Mouse (Mus musculus): ENCODE measurements around the gene Ap1g2. TPM values are rescaled to one million over a fixed set of nuclear protein-coding genes. Genes with fewer than 3 reads are reported as not detected.

Ap1g2 gene
- polyA plus RNA-seq, 1 experiment from 2014 or later = 32.0 TPM

DNA sequence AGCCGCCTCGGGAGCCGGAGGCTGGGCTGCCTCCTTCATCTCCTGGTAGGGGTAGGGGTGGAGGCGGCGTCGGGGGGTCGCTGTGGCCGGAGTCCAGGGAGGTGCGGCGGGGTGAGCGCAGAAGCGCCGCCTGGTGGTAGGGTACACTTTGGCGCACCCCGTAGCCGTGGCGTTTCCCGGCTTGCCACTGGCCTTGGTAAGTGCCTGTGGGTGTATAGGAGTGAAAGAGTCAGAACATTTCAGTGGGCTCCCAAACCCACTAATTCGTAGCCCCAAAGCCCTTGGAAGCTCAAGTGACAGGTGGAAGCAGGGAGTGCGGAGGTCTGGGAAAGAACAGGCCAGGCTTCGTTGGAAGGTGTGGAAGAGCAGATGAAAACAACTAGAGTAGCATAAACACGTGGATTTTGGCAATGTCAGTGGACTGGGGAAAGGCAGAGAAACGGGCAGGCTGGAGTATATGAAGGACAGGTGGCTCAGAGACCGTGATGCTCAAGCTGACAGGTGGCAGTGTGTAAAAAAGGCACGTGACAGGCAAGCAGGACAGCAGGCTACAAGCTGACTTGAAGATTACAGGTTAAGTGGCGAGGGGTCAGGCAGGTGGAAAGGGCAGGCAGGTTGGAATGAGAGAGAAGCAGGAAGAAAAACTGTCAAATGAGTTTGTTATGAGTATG lies 7.7 kb upstream of the Ap1g2 start:
- peak; percentile 15 for DNase-seq (ENCODE audit: low spot score)

DNA sequence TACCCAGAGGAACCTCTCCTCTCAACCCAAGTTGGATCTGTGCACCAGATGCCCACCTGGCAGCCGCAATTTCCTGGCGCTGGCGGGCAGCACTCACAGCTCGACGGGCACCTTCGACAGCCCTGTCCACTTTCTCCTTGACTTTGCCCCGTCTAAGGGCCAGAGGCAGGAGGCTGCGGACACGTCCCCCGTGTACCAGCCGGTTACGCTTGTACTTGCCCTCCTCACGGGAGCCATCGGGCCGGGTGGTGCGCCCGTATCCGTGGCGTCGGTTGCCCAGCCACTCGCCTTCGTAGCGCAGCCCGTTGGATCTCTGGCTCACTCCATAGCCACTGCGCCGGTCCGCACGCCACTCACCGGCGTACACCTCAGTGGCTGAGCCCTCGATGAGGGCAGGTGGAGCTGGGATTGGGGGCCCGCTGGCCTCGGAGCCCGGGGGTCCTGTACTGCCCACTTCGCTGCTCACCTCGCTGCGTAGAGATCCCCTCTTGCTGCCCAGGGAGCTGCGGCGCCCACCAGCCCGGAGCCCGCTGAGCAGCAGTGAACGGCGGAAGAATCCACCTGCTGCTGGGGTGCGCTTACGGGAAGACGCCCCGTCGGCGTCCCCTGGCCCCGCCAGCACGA lies 7.1 kb upstream of the Ap1g2 start:
- DNase-seq (ENCODE audit: low spot score) = no peak

DNA sequence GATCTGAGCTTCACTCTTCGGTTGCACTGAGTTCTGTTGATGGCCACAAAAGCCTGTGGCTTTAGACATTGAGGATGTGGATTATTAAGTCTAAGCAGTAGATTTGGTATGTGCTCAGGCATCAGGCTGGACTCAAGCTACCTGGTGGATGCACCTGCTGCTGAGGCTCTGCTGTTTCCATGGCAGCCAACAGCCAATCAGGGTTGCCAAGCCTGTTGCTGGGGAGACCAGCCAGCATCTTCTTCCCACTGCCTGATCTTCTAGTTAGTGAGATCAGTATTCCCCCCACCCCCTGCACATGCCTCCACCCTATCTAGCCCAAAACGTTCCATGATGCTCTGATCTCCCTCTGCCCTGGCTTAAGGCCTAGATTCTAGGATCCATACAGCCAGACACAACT lies 5.3 kb upstream of the Ap1g2 start:
- DNase-seq (ENCODE audit: low spot score) = no peak

DNA sequence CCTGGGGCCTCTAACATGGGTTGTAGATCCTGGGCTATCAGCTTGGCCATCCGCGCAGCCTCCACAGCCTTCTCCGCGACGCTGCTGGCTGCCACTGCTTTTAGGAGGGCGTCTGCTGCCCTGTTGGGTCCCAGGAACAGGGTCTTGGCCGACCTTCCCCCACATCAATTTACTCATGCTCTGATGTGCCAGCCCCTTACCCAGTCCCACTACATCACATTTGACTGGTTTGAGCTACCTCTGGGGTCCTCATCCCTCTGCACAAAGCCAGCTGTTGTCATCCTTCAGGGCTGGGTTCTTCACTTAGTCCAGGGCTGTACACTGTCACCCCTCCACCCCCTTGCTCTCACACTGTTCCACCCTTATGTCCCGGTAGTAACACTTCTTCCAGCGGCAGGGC lies 3.7 kb upstream of the Ap1g2 start:
- no peak for DNase-seq (ENCODE audit: low spot score)

DNA sequence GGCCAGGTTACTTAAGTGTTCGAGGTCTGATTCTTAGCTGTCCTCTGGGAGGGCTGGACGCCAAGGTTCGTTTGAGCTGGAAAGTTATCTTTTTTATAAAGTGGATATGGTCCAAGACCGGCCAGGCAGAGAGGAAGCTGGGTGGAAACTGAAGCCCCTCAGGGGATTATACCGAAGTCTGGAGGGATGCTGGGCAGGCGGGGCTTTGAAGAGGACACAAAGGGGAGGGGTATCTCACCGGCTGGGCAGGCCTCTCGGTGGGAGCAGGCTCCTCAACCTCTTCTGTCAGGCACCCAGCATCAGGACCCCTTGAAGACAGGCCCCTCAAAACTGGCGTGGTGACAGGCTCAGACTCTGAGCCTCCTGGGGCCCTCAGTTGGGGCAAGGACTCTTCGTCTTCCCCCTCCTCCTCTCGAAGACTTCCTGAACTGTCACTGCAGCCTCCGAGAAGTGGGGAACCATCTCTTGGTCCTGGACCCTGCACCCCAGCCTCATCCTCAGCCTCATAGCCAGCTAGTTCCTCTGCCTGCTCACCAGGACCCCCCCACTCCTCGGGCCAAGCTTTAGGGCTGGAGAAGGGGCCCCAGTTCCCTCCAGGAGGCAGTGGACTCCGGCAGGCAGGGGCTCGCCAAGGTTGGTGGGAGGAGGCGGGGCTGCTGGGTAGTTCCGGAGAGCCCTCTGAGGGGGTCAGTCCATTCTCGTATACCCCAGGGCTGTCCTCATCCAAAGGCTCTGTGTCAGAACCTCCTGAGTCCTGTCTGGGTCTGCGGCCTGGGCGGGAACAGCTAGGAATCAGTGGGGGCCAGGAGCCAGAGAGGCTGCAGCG lies 2.9 kb upstream of the Ap1g2 start:
- no peak for DNase-seq (ENCODE audit: low spot score)

DNA sequence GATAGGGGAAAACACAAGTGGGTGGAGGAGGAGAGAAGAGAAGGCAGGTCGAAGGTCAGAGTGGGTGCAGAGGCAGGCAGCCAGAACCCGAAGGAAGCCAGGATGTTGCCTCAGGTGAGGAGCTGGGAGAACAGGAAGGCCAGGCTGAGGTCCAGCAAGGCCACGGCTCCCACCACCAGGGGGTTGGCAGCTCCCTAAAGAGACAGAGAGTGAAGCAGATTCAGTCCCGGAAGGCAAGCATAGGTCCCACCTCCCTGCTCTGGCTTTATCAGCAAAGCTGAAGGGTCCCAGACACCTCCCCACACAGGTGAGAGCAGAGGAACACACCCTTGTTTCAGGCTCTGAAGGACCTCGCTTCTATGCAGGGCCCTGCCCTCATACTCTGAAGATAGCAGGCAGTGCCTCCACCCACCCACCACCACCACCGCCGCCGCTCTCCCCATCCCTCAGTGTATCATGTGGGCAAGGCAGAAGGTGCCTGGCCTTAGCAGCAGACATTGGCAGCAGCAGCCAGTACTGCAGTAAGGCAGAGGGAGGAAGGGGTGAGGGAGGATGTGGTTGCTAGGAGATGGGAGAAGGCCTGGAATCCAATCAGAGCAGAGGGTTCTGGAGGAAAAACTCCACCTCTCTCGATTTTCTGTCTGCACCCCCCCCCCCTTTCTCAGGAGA lies 1.9 kb upstream of the Ap1g2 start:
- no peak for DNase-seq (ENCODE audit: low spot score)

DNA sequence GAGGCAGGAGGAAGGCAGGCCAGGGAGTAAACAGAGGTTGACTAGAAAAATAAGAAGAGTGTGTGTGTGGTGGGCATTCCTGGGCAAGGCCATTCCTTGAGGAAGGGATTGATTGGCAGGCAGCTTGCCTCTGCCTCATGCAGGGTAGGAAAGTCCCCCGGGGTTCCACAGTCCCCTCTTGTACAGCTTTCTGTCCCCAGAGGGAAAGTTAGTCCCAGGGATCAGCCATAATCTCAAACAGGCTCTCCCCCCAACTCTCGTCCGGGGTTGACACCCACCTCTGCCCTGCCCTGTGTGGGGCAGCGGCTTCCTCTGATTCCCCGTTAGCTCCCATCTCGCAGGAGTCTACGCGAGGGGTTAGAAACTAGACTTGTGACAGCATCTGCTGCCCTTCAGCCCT lies 597 bp upstream of the Ap1g2 start:
- DNase-seq (ENCODE audit: low spot score) = no peak

DNA sequence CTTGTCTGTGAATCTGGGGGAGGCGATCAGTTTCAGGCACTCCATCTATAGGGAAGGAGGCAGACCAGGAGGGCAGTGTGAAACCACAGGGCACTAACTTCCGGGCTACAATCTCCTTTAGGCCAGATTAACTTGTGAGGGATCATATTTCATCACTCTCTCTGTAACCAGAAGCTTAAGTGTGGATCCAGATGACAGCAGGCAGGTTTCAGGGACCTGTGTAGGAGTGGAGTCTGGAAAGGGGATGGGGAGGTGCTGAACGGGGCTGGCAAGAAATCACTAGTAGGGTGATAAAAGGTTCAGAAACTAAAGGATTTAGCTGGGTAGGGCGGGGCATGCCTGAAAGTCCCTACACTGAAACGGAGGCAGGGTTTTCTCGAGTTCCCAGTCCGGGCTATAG lies 1.0 kb downstream of the Ap1g2 start:
- no peak for DNase-seq (ENCODE audit: low spot score)

DNA sequence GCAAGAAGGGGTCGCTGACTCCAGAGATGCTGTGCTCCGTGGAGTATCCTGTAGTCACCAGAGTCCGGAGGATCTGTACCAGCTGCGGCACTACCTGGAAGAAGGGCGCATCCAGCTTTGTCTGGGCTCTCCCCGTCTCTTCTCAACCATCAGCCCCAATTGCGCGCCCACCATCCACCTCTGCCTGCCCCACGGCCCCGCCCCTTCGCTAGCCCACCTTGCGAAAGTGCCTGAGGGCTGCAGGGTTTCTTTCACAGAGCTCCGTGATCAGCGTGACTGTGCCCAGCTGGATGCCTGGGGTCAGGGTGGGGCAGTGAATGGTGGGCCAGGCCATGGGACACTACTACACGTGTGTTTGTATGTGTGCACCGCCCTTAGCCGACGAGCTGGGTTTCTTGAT lies 2.0 kb downstream of the Ap1g2 start:
- no peak for DNase-seq (ENCODE audit: low spot score)

DNA sequence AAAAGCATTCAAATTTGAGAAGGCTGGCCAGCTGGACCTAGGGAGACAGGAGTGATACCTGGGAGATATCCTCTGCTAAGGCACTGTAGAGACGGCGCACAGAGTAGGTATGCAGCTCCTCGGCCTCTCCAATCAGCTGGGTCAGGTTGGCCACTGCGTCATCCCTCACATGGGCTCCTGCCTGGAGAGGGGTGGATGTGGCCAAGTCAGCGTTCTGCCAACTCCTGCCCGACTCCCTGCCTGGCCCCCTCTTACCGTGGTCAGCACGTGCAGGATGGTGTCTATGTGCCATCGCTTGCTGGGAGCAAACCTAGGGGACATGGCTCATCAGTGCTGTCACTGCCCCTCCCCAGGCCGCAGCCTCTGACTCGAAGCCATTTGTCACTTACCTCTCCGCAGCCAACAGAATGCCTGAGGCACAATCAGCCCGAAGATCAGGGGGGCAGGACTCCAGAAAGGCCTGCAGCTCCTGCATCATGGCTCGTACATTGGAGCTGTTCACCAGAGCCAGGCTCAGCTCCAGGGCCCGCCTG lies 4.1 kb downstream of the Ap1g2 start:
- no peak for DNase-seq (ENCODE audit: low spot score)

DNA sequence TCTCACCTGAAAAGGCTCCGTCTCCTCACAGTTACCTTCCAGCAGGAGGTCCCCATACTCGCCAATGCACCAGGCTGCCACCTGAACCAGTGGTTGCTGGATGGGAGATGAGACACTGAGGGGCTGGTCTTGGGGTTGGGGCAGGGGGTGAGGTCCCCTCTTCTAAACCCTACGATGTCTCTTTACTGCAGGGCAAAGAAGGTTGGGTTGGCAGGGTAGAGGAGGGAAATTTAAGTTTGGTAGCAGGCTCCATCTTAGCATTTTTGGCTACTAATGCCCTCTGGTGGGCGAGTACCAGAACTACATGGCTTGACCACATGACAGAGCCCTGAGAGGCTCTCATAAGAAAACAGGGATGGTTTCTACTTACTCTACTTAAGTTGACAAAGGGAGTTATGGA lies 4.8 kb downstream of the Ap1g2 start:
- DNase-seq (ENCODE audit: low spot score) = peak; percentile 58

DNA sequence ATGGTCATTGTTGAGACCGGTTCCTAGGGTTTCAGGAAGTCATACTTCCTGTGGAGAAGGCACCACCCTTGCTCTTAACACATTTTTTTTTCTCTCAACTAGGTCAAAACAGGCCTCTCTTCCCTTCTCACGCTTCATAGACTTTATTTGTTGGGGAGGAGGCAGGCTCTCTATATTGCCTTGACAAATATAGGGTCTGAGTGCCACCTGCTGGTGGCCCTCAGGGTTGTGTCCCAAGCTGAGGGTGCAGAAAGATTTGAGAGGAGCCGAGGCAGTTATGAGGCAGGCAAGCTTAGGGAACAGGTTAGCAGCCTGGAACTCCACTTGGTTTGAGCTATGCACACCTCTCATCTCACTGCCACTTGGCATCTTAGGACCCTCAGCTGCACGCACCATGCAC lies 8.3 kb downstream of the Ap1g2 start:
- DNase-seq (ENCODE audit: low spot score) = peak; percentile 75

DNA sequence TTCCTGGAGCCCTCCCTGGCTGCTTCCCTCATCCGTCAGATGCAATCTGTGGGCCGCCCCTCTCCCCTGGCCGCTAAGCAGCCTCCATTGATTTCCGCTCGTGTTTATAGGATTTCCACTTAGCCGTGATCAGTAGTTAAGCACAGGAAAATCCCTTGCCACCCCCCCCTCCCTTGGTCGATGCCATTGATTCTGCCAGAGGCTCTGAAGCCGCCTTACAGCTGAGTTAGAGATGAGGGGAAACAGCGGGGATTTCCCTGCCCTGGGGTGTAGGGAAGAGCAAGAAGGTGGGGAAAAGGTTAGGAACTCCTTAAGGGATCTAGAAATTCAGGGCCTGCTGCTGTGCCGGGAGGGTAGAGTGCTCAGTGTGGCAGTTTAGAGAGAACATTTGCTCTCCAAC lies 8.7 kb downstream of the Ap1g2 start:
- DNase-seq (ENCODE audit: low spot score) = no peak

DNA sequence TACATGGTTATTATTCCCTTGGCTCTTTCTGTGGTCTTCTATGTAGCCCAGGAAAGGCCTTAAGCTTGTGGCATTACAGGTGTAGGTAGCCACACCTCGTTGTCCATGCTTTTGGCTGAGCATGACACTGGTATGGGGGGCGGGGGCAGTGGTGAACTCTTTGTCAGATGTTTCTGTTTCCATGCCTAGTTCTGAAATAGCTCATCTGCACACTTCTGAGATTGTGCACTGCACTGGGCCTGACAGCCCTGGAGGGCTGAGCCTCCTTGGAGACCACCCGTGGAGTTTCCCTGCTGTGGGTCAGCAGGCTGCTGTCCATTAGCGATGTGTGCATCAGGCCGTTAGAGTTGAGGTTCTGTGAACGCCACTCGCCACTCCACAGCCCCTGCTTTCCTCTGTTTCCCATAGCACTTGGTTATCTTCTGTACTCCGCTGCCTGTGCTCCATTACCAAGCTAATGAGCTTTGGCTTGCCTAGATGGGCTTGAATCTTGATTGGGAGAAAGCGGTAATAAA lies 9.8 kb downstream of the Ap1g2 start:
- DNase-seq (ENCODE audit: low spot score) = no peak

DNA sequence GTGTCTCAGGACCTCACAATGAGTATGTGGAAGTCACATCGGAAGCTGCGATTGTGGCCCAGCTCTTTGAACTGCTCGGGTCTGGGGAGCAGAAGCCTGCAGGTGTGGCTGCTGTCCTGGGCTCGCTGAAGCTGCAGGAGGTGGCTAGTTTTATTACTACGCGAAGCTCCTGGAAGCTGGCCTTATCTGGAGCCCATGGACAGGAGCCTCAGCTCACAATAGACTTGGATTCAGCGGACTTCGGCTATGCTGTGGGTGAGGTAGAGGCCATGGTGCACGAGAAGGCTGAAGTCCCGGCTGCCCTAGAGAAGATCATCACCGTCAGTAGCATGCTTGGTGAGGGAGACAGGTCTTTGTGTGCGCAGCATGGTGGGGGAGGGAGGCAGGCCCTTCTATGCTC lies 10.7 kb downstream of the Ap1g2 start:
- no peak for DNase-seq (ENCODE audit: low spot score)

DNA sequence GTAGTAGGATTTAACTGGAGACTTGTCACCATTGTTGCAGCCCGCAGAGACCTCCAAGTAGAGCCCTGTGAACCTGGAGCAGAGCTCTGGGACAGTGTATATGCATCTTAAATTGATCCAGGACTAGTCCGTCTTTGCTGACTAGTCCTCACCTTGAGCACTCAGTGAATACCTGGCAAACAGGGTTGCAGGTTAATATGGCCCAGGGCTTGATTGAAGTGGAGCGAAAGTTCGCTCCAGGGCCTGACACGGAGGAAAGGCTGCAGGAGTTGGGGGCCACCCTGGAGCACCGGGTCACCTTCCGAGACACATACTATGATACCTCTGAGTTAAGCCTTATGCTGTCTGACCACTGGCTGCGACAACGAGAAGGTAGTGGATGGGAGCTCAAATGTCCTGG lies 11.1 kb downstream of the Ap1g2 start:
- DNase-seq (ENCODE audit: low spot score) = no peak

DNA sequence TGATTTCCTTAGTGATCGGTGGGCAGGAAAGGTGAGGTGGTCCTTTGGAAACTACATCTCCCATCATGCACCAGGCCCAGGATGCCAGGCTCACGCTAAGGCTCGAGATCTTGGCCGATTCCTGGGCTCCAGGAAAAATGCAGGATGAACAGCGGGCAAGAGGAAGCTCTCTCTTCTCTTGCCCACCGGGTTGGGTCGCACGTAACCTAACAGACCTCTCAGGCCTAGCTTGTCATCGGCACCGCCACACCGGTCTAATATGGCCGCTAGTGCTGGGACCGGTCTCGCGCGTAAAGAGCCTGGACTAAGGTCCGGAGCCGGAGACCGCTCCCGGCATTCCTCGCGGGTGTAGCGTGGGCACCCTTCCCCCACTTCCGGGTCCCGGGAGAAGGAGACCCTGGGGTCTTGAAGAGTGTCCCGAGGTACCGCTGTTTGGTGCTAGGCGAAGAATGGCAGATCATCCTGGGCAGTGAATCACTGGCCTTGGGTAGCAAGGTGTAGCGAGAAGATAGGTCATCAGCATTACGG lies 11.6 kb downstream of the Ap1g2 start, which contains the start of gene Thtpa:
Thtpa (plus strand) TSS at position 81 of the 528 bp plus-strand sequence.
- DNase-seq (ENCODE audit: low spot score) = peak; percentile 63

DNA sequence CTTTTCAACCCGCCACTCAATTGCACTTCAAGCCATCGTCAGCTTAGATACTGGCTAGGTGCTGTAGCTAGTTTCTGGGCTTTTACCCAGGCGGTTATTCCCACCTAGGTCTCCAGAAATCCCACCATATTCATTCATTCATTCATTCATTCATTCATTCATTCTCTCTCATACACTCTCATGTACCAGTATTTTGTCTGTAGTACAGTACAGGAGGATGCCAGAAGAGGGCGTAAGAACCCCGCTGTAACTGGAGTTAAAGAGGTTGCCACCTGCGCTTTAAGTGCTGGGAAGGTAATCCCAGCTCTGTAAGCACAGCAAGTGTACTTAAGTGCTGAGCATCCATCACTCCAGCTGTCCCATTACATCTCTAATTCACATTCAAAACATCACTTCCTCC lies 12.5 kb downstream of the Ap1g2 start:
- peak; percentile 19 for DNase-seq (ENCODE audit: low spot score)

DNA sequence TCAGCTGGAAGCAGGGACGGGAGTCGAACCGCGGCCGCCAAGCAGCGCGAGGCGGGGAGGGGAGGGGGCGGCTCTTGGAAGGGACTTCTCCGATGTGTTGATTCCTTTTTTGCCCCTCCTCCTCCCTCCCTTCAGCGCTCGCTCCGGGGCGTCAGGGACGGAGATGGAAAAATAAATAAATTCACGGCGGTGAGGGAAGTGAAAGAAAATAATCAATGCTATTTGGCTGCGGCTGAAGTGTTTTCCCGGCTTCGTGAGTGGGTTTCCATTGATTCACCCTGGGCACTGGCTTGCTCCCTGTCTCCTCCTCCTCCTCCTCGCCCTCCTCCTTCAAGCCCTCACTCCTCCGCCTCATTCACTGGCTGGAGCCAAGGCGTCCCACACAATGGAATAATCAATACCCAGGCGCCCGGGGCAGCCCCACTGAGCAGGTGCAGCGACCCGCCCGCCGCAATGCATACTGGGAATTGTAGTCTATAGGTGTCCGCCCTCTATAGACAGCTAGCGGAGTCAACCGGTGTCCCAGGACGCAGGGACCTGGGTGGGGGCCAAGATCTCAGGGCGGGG lies 14.3 kb downstream of the Ap1g2 start, which contains the start of gene Zfhx2:
Zfhx2 (minus strand) TSS at position 314 of the 567 bp plus-strand sequence.
- peak; percentile 87 for DNase-seq (ENCODE audit: low spot score)

DNA sequence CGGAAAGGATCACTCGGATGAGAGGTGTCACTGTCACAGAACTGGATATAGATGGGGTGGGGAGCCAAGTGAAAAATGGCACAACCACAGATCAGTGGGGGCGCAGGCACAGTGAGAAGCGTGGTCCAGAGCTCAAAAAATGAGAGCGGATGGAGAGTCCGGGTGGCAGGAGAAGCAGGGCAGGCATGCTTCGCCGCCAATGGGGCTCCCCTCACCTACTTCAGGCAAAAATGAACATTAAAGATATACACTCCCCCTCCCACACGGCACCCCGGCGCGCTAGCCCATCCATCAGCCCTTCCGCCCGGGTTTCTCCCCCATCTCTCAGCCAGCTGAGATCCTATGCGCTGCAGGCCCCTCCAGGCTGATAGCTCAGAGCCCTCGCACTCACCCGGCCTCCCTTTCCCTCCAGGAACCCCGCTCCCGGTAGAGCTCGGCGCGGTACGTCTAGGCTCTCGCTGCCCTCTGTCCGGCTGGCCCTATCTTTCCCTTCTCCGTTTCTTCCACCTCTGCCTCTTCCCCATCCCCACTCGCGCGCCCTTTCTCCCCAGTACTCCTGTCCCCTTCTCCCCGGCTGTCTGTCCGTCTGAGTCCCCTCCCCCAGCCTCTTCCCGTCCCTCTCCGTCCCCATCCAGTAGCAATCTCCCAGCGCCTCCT lies 15.1 kb downstream of the Ap1g2 start:
- DNase-seq (ENCODE audit: low spot score) = no peak
